Mouse (Mus musculus) left cerebral cortex, postnatal 10 days (tissue): ENCODE results near the gene Oscar. TPM values are rescaled to one million over a fixed set of nuclear protein-coding genes. Genes with fewer than 3 reads are reported as not detected.
"Not testable (repeated sequence)": the region's sequence is repeated elsewhere in the genome, so short reads cannot be mapped to it uniquely, and the experiment has no call there.

Source experiments
- DNase-seq, 2 experiments: peaks; one replicate each; pipeline ENCODE4 v3.0.0; 2021 to 2022; ENCODE audit warnings: low spot score in 2 of 2, mixed read lengths in 1 of 2; ENCODE audit errors: extremely low spot score in 1 of 2
- intact Hi-C: fragments of 180-260 bp; cut with DNase I; formaldehyde crosslinking; loops from one replicate; pipeline ENCODE4 v1.15.1; 2025
- microRNA-seq: library from miRNA; unstranded; fragments of <30 nt; microRNA quantifications from one replicate; pipeline ENCODE4 v1.2.0, GENCODE M21; 2022
- total RNA-seq, 2 experiments: library from RNA; stranded (reverse); gene quantifications; 2 replicates each; pipeline ENCODE4 v1.2.3; 2021

The Oscar gene
- total RNA-seq, 2 experiments from 2014 or later, result 1.4 to 1.7 TPM

- intact Hi-C loops, result no loop called here
- DNase-seq, result no peak
Measured at GRCm38 (mm10) chr7:3578196-3578595, 37.8 kb downstream of the Oscar start.

GRCm38 (mm10) chr7:3576354-3577124 is 39.4 kb downstream of the Oscar start:
- intact Hi-C loops, result no loop called here
- no peak for DNase-seq

GRCm38 (mm10) chr7:3574216-3574615 is 41.7 kb downstream of the Oscar start:
- intact Hi-C loops, result no loop called here
- DNase-seq, result peak in 1 of 2 experiments; percentile 9

GRCm38 (mm10) chr7:3571847-3572246 is 44.1 kb downstream of the Oscar start:
- intact Hi-C loops, result no loop called here

GRCm38 (mm10) chr7:3570580-3570979 is 45.4 kb downstream of the Oscar start:
- intact Hi-C loops, DNase-seq: not testable (repeated sequence)

More at GRCm38 (mm10) chr7:3571847-3572246, 44.1 kb downstream of the Oscar start:
- no peak for DNase-seq

GRCm38 (mm10) chr7:3569725-3570124 is 46.2 kb downstream of the Oscar start:
- intact Hi-C loops, result no loop called here
- DNase-seq, result no peak

GRCm38 (mm10) chr7:3567336-3567735 is 48.6 kb downstream of the Oscar start:
- DNase-seq, result no peak
- intact Hi-C loops, result no loop called here

Small RNA genes lying within 50 kb of the gene (microRNA-seq; reads per million reads assigned to microRNA genes)
- not detected for gene Gm25100
- 2.6 reads per million for gene Mir3572

Other genes starting within 250 kb of the Oscar start
- gene Cacng8, start 225.5 kb downstream of the Oscar start, total RNA-seq, result 100 to 1,000 TPM; 161 to 164 TPM
- 1 to 10 TPM; 2.1 to 3.0 TPM for gene Cacng6, start 192.0 kb downstream of the Oscar start, total RNA-seq
- not detected for gene Tarm1, start 113.5 kb downstream of the Oscar start, total RNA-seq
- 100 to 1,000 TPM; 531 to 541 TPM for gene Ndufa3, start 1.2 kb upstream of the Oscar start, total RNA-seq
- 10 to 100 TPM; 34.5 to 37.9 TPM for gene Tfpt, start 13.8 kb upstream of the Oscar start, total RNA-seq
- 10 to 100 TPM; 54.8 to 63.6 TPM for gene Prpf31, start 13.8 kb upstream of the Oscar start, total RNA-seq
- 10 to 100 TPM; 48.2 to 60.9 TPM for gene Cnot3, start 29.1 kb upstream of the Oscar start, total RNA-seq
- 1 to 10 TPM; 4.4 to 5.5 TPM for gene Leng1, start 49.7 kb upstream of the Oscar start, total RNA-seq
- 1 to 10 TPM; 5.1 to 5.8 TPM for gene Tmc4, start 61.4 kb upstream of the Oscar start, total RNA-seq
- 10 to 100 TPM; 85.1 to 97.4 TPM for gene Tsen34, start 76.7 kb upstream of the Oscar start, total RNA-seq
- gene Mboat7, start 77.4 kb upstream of the Oscar start, total RNA-seq, result 100 to 1,000 TPM; 167 to 170 TPM
- 100 to 1,000 TPM; 460 to 465 TPM for gene Rps9, start 87.8 kb upstream of the Oscar start, total RNA-seq
- gene Pirb, start 104.2 kb upstream of the Oscar start, total RNA-seq, result under 1 TPM; 0.14 to 0.15 TPM
- gene Gm15448, start 209.5 kb upstream of the Oscar start, total RNA-seq, result not detected
- gene Pira2, start 228.9 kb upstream of the Oscar start, total RNA-seq, result not detected